Mouse (Mus musculus) embryonic facial prominence, embryonic 14.5 days (tissue): ENCODE results near the gene Snx32. TPM values are rescaled to one million over a fixed set of nuclear protein-coding genes. Genes with fewer than 3 reads are reported as not detected.

Source experiments
- ATAC-seq: fragments of 200-750 bp; cut with Nextera tagmentation; 2 replicates; pipeline ENCODE4 v1.8.0; 2017; ENCODE audit warnings: low read depth, moderate number of reproducible peaks, moderate TSS enrichment
- DNase-seq: peaks from one replicate; pipeline ENCODE4 v3.0.0-alpha.2; 2015; ENCODE audit warnings: low spot score
- H3K27ac ChIP-seq: fragments of 300-500 bp; sonication (generic); replicated peaks from 2 replicates; pipeline ENCODE4 v1.5.1; 2014; ENCODE audit warnings: low read depth, mild to moderate bottlenecking, low read length, moderate library complexity
- H3K27me3 ChIP-seq: fragments of 300-500 bp; sonication (generic); replicated peaks from 2 replicates; pipeline ENCODE4 v1.6.1; 2014; ENCODE audit warnings: low read length; ENCODE audit not compliant: control insufficient read depth, insufficient read depth
- H3K36me3 ChIP-seq: fragments of 300-500 bp; sonication (generic); 2 replicates; pipeline ENCODE4 v1.6.1; 2014; ENCODE audit warnings: low read length, mixed read lengths; ENCODE audit not compliant: control insufficient read depth, insufficient read depth
- H3K4me1 ChIP-seq: fragments of 300-500 bp; sonication (generic); 2 replicates; pipeline ENCODE4 v1.6.1; 2014; ENCODE audit warnings: antibody characterized with exemption, low read length; ENCODE audit not compliant: control insufficient read depth, insufficient read depth
- H3K4me2 ChIP-seq: fragments of 300-500 bp; sonication (generic); 2 replicates; pipeline ENCODE4 v1.6.1; 2014; ENCODE audit warnings: low read depth, mild to moderate bottlenecking, low read length, moderate library complexity, mixed read lengths
- H3K4me3 ChIP-seq: fragments of 300-500 bp; sonication (generic); 2 replicates; pipeline ENCODE4 v1.5.1; 2014; ENCODE audit warnings: low read depth, mild to moderate bottlenecking, low read length
- H3K9ac ChIP-seq: fragments of 300-500 bp; sonication (generic); 2 replicates; pipeline ENCODE4 v1.6.1; 2014; ENCODE audit warnings: low read depth, mild to moderate bottlenecking, low read length, moderate library complexity, mixed read lengths
- H3K9me3 ChIP-seq: fragments of 300-500 bp; sonication (generic); 2 replicates; pipeline ENCODE4 v1.6.1; 2016; ENCODE audit warnings: low read length; ENCODE audit not compliant: control insufficient read depth
- WGBS: fragments of 180-500 bp; shearing (Covaris S2); extraction: QIAGEN DNeasy Blood & Tissue Kit; methylation state at CpG from one replicate; pipeline ENCODE4 v1.1.7; 2014; 5-methylcytosine and 5-hydroxymethylcytosine counted together
- polyA plus RNA-seq: library from polyadenylated mRNA; unstranded; fragments of >200 nt; fragmentation: Nextera tagmentation; extraction: Ambion mirVana; gene quantifications from 2 replicates; pipeline ENCODE4 v1.2.1, GENCODE M21; 2014

Gene Snx32
- polyA plus RNA-seq, 1 experiment from 2014 or later: 10.7 TPM

DNA sequence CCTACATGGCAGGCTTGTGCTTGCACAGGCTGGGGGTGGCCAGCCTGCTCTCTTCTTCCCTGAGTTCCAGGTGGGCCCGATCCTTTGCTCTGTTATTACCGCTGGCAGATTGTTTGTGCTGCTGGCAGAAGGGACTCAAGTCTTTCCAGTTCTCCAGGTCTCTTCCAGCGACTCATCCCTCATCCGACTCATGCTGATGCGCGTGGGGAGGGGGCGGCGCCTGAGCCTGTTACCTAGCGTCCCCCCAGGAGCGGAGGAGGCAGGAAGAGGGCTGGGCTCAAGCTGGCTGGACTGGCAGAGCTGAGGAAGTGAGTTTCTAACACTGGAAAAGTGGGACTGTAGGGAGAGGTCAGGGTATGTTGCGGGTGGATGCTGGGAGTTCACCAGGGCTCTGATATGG lies 33.7 kb upstream of the Snx32 start:
- no peaks in the 10 kb centered on the region for H3K27me3 ChIP-seq
- WGBS: 50% methylated on average over 10 of the region's 11 CpGs
- H3K4me3 ChIP-seq: no peak overlapping the region
- no peak overlapping the region for H3K27ac ChIP-seq
- peaks cover 4% of the 10 kb centered on the region; the same call in 1 of the 2 replicates for H3K4me1 ChIP-seq
- no peaks in the 10 kb centered on the region for H3K9me3 ChIP-seq
- no peaks in the 10 kb centered on the region for H3K36me3 ChIP-seq
- no peak overlapping the region for H3K9ac ChIP-seq
- DNase-seq (no peak), ATAC-seq (no peak)
- no peak overlapping the region for H3K4me2 ChIP-seq

- DNase-seq (no peak), ATAC-seq (no peak)
- no peaks in the 10 kb centered on the region for H3K27me3 ChIP-seq
- H3K36me3 ChIP-seq: no peaks in the 10 kb centered on the region
- no peak overlapping the region for H3K9ac ChIP-seq
- H3K27ac ChIP-seq: no peak overlapping the region
- no peak overlapping the region for H3K4me3 ChIP-seq
- H3K4me2 ChIP-seq: no peak overlapping the region
- H3K9me3 ChIP-seq: no peaks in the 10 kb centered on the region
- peaks cover 4% of the 10 kb centered on the region; the same call in 1 of the 2 replicates for H3K4me1 ChIP-seq
- 83% methylated on average over 9 of the region's 9 CpGs for WGBS
Observed at GRCm38 (mm10) chr19:5543362-5543761, 33.0 kb upstream of the Snx32 start.

DNA sequence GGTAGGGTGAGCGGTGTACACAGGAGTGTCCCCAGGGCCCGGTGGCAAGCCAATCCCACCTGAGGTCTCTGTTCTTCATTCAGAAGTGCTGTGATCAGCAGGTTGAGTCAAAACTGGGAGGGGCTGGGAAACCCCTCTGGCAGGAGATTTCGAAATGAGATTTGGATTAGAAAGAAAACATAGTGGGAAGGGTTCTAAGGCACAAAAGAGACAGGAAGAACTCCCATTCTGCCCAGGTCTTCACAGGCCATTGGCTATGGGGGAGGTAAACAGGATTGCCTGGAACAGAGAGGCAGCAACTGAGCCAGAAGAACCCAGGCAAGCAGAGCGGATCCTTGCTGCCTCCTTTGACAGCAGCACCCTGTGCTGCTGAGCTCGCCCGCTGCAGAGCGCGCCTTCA lies 28.4 kb upstream of the Snx32 start:
- Histone ChIP-seq H3K4me2 (no peak overlapping the region), H3K4me3 (no peak overlapping the region), H3K9ac (no peak overlapping the region), H3K27me3 (no peaks in the 10 kb centered on the region), H3K36me3 (no peaks in the 10 kb centered on the region), H3K27ac (no peak overlapping the region; the same call in 1 of the 2 replicates), H3K4me1 (peaks cover 4% of the 10 kb centered on the region; the same call in 1 of the 2 replicates), H3K9me3 (no peaks in the 10 kb centered on the region)
- WGBS: 54% methylated on average over 8 of the region's 8 CpGs
- DNase-seq (no peak), ATAC-seq (no peak)

- ATAC-seq (no peak), DNase-seq (no peak)
- Histone ChIP-seq H3K9me3 (no peaks in the 10 kb centered on the region), H3K27me3 (no peaks in the 10 kb centered on the region; the same call in 1 of the 2 replicates), H3K4me1 (0 out of 2 replicates have a peak, but pooled peaks cover 5% of the 10 kb centered on the region), H3K9ac (no peak overlapping the region), H3K4me2 (no peak overlapping the region), H3K4me3 (no peak overlapping the region), H3K27ac (no peak overlapping the region), H3K36me3 (no peaks in the 10 kb centered on the region)
- 68% methylated on average over 8 of the region's 8 CpGs for WGBS
Observed at GRCm38 (mm10) chr19:5532520-5532919, 22.2 kb upstream of the Snx32 start.

GRCm38 (mm10) chr19:5530138-5530524 lies 19.8 kb upstream of the Snx32 start:
- Histone ChIP-seq H3K9me3 (no peaks in the 10 kb centered on the region), H3K4me1 (0 out of 2 replicates have a peak, but pooled peaks cover 5% of the 10 kb centered on the region), H3K9ac (no peak overlapping the region), H3K27ac (peak overlapping the region; percentile 33), H3K4me3 (no peak overlapping the region), H3K27me3 (no peaks in the 10 kb centered on the region; the same call in 1 of the 2 replicates), H3K4me2 (peak overlapping the region; percentile 51; the same call in 1 of the 2 replicates), H3K36me3 (no peaks in the 10 kb centered on the region)
- no peak for DNase-seq
- 43% methylated on average over 7 of the region's 7 CpGs for WGBS
- no peak for ATAC-seq

GRCm38 (mm10) chr19:5529325-5530137 lies 19.2 kb upstream of the Snx32 start:
- Histone ChIP-seq H3K27ac (no peak overlapping the region; the same call in 1 of the 2 replicates), H3K4me3 (peak overlapping the region; percentile 26), H3K9me3 (no peaks in the 10 kb centered on the region), H3K27me3 (no peaks in the 10 kb centered on the region; the same call in 1 of the 2 replicates), H3K9ac (peak overlapping the region; percentile 17), H3K36me3 (no peaks in the 10 kb centered on the region), H3K4me1 (0 out of 2 replicates have a peak, but pooled peaks cover 5% of the 10 kb centered on the region), H3K4me2 (peak overlapping the region; percentile 51)
- ATAC-seq (peak; percentile 97), DNase-seq (peak; percentile 92)
- WGBS: 9% methylated on average over 19 of the region's 20 CpGs

GRCm38 (mm10) chr19:5525204-5525603 lies 14.9 kb upstream of the Snx32 start:
- Histone ChIP-seq H3K27me3 (no peaks in the 10 kb centered on the region), H3K9ac (no peak overlapping the region), H3K4me1 (0 out of 2 replicates have a peak, but pooled peaks cover 5% of the 10 kb centered on the region), H3K36me3 (no peaks in the 10 kb centered on the region), H3K9me3 (no peaks in the 10 kb centered on the region), H3K4me2 (no peak overlapping the region), H3K4me3 (no peak overlapping the region), H3K27ac (no peak overlapping the region)
- 67% methylated on average over 5 of the region's 5 CpGs for WGBS
- ATAC-seq (no peak), DNase-seq (no peak)

GRCm38 (mm10) chr19:5518721-5519120 lies 8.4 kb upstream of the Snx32 start:
- Histone ChIP-seq H3K9me3 (no peaks in the 10 kb centered on the region), H3K4me1 (no peaks in the 10 kb centered on the region), H3K4me3 (no peak overlapping the region), H3K4me2 (no peak overlapping the region), H3K27ac (no peak overlapping the region), H3K27me3 (no peaks in the 10 kb centered on the region), H3K9ac (no peak overlapping the region), H3K36me3 (no peaks in the 10 kb centered on the region)
- no peak for DNase-seq
- no peak for ATAC-seq
- WGBS: 86% methylated on average over 3 of the region's 3 CpGs
